Mouse (Mus musculus) cortical plate, adult 2 months (tissue): ENCODE data around the gene Catsperz. TPM values are rescaled to one million over a fixed set of nuclear protein-coding genes. Genes with fewer than 3 reads are reported as not detected.

Source experiments
- H3K27ac ChIP-seq: fragments of 200-500 bp; 2 replicates; pipeline ENCODE4 v1.5.1; 2012; ENCODE audit warnings: low read length, control low read depth, inconsistent platforms; ENCODE audit not compliant: insufficient read depth
- H3K4me1 ChIP-seq: fragments of 200-500 bp; 2 replicates; pipeline ENCODE4 v1.6.1; 2011; ENCODE audit warnings: low read length; ENCODE audit not compliant: control insufficient read depth, insufficient read depth
- H3K4me3 ChIP-seq: fragments of 200-500 bp; 2 replicates; pipeline ENCODE4 v1.5.1; 2011; ENCODE audit warnings: mild to moderate bottlenecking, low read length, control low read depth; ENCODE audit not compliant: insufficient read depth
- CTCF ChIP-seq: fragments of 200-500 bp; IDR thresholded peaks from 2 replicates; pipeline ENCODE4 v1.5.1; 2011; ENCODE audit warnings: mild to moderate bottlenecking, control low read depth, low read length; ENCODE audit not compliant: insufficient read depth; ENCODE audit errors: extremely low read depth
- POLR2A ChIP-seq: fragments of 200-500 bp; IDR thresholded peaks from 2 replicates; pipeline ENCODE4 v1.6.1; 2011; ENCODE audit warnings: mild to moderate bottlenecking, low read length, control low read depth; ENCODE audit not compliant: insufficient read depth; ENCODE audit errors: extremely low read depth
- polyA plus RNA-seq: library from polyadenylated mRNA; depleted of rRNA; stranded (reverse); fragments of >200 nt; gene quantifications from 2 replicates; pipeline ENCODE4 v1.2.3, GENCODE M21; 2012; rRNA removed

Catsperz gene
- 31.9 and 33.9 TPM in 2 replicates for polyA plus RNA-seq

DNA sequence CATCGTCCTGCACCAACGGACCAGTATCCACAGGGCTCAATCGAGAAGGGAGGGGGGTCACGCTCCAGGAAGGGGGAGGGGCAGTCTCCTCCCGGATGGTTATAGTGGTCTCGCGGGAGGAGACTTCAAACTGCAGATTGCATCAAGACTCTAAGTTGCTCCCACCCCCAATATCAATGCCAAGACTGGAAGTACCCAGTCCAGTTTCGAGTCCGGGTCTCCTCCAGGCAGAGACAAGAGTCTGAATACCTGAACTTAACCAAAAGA, at the start of gene Catsperz:
Gene Catsperz, minus strand, starts transcription at position 74 of the 267 bp plus-strand sequence.
- no peak within 1 kb of the TSS for H3K4me3 ChIP-seq
- no peak within 1 kb of the TSS for H3K27ac ChIP-seq
- TF ChIP-seq CTCF (no peak), POLR2A (no peak)
- peaks cover 4% of the 10 kb centered on the region; the same call in 1 of the 2 replicates for H3K4me1 ChIP-seq

DNA sequence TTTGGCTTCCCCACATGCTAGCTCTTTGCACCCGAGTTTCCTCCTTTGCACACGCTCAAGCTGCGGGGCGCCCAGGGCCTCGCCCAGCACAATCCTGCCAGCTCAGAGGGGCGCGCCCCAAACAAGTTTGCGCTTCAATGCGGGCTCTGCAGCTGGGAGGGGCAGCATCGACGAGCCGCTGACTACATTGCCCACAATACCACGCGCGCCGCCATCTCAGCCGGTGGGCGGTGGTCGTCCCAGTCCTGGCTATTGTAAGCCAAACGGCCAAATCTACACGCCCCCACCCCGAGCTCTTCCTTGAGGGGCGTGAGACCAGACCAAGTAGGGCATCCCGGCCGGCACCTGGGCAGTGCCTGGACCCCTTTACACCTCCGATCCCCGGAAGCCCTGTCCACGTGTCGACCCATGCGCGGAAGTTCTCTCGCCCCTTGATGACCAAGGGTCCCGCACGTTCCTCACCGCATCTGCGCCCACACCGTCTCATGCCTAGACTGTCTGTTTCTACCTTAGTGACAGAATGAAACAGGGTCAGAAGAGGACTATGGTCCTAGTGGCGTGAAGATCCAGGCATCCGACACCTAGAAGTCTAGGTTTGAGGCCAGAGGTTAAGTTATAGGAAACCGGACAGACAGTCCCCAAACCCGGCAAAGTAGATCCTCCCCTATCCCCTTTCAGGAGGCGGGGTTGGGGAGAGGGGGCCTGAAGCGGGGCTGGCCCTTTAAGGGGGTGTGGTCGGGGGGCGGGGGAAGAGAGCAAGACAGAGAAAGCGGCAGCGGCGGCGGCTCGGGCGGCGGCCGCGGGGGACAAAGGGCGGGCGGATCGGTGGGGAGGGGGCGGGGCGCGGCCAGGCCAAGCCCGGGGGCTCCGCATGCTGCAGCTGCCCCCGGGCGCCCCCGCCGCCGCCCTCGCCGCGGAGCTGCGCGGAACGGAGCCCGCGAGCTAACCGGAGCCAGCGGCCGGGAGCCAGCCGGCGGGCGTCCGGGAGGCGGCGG, 49.3 kb upstream of the Catsperz start, which contains the start of gene Ppp1r14b:
Gene Ppp1r14b, plus strand, starts transcription at position 758 of the 995 bp plus-strand sequence.
- Histone ChIP-seq H3K4me1 (peaks cover 5% of the 10 kb centered on the region; the same call in 1 of the 2 replicates), H3K27ac (0 out of 2 replicates have a peak within 1 kb of the TSS, but pooled peaks have one; percentile 4), H3K4me3 (peak within 1 kb of the TSS; percentile 77)
- no peak for TF ChIP-seq CTCF
- no peak for TF ChIP-seq POLR2A

DNA sequence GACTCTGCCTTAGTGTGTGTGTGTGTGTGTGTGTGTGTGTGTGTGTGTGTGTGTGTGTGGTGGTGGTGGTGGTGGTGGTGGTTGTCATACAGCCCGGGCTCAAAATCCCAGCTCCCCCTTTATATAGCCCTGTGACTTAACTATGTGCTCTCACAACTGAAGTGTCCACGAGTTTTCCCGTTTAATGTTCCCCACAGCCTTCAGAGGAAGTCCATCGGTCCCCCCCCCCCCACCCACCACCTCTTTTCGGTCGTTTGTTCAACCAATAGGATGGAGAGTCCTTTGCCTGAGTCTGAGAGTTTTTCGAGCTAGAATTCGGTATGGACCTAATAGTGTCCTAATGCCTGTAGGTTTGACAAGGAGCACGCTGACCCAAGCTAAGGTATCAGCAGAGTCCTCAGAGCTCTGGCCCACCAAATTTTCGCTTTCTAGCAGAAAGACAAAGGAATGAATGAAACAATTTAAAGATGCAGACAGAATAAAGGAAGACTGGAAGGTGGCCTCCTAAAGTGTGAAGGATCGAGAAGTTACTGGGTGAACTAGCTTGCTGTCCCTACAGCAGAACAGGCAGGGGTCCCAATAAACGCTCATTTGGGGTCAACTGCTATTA, 48.5 kb upstream of the Catsperz start:
- TF ChIP-seq POLR2A (no peak), CTCF (no peak)
- H3K4me1 ChIP-seq = peaks cover 3% of the 10 kb centered on the region; the same call in 1 of the 2 replicates
- H3K4me3 ChIP-seq = no peak overlapping the region; the same call in 1 of the 2 replicates
- H3K27ac ChIP-seq = no peak overlapping the region

DNA sequence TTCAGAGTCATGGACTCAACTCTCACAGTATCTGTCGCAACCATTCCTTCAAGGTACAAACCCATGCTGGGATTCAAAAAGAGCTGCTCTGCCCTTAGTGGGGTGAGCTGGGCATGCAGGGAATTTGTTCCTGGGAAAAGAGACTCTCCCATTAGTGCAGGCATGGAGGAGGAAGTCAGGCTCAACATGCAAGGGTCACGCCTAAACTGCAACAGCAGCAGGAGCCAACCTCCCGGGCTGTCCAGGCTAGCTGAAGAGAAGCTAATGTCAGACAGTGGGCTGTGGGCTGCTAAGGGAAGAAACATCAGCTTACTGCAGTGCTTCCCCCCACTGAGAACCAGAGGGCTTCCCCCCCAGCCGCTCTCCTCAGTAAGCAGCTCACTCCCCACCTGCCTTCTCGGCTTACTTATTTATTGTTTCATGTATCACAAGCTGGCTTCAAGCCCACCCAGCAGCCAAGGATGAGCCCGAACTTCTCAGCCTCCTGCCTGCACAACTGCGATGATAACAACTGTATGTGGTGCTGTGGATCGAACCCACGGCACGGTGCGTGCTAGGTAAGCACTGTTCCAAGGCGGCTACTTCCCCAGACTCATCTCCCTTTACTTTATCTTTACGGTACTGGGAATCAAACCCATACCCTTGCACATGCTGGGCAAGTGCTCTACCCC, 47.2 kb upstream of the Catsperz start:
- Histone ChIP-seq H3K4me1 (peaks cover 3% of the 10 kb centered on the region; the same call in 1 of the 2 replicates), H3K4me3 (no peak overlapping the region), H3K27ac (no peak overlapping the region)
- TF ChIP-seq CTCF = no peak
- no peak for TF ChIP-seq POLR2A

DNA sequence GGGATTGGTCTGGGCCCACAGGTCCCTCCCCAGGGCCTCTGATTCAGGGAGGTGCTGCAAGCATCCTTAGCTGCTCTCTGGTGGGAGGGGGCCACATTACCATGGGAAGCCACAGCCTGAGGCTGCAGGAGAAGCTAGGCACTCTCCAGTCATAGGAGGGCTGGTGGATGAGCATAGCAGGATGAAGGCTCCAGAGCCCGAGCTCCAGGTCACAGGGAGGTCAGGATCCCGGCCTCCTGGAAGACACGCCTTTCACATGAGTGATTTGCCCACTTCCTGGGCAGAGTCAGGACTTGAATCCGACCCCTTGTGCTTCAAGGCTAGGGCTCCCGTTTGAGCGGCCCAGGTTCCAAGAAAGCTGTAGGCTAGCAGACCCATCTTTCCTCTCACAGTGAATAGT, 46.5 kb upstream of the Catsperz start:
- Histone ChIP-seq H3K4me3 (no peak overlapping the region), H3K4me1 (peaks cover 2% of the 10 kb centered on the region; the same call in 1 of the 2 replicates), H3K27ac (no peak overlapping the region)
- no peak for TF ChIP-seq CTCF
- no peak for TF ChIP-seq POLR2A

DNA sequence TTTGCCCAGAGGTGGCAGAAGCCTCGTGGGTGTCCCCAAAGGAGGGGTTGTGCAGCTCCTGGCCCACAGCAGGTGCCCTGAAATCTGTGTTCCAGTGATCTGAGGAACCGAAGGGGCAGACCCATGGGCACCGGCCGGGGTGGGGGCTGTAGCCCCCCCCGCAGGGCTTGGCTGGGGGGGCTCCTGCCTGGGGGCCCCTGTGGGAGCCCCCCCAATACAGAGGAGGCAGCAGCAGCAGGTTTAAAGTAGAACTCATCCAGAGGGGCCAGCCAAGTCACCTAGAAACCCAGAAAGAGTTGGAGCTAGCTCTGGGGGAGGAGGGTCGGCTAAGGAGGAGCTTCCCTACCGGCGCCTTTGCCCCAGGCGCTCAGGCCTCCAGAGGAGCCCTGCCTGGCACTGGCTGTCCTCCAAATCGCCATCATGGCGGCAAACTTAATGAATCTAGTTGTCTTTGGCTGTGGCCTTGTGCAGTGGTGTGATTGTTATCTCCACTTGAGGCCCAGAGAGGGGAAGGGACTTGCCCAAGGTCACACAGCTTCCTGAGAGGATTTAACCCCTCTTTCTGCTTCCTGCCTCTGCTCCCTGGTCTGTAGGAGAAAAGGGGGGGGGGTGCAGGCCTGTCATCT, 45.4 kb upstream of the Catsperz start:
- H3K4me3 ChIP-seq = no peak overlapping the region; the same call in 1 of the 2 replicates
- no peaks in the 10 kb centered on the region for H3K4me1 ChIP-seq
- TF ChIP-seq POLR2A = no peak
- TF ChIP-seq CTCF = no peak
- H3K27ac ChIP-seq = no peak overlapping the region

DNA sequence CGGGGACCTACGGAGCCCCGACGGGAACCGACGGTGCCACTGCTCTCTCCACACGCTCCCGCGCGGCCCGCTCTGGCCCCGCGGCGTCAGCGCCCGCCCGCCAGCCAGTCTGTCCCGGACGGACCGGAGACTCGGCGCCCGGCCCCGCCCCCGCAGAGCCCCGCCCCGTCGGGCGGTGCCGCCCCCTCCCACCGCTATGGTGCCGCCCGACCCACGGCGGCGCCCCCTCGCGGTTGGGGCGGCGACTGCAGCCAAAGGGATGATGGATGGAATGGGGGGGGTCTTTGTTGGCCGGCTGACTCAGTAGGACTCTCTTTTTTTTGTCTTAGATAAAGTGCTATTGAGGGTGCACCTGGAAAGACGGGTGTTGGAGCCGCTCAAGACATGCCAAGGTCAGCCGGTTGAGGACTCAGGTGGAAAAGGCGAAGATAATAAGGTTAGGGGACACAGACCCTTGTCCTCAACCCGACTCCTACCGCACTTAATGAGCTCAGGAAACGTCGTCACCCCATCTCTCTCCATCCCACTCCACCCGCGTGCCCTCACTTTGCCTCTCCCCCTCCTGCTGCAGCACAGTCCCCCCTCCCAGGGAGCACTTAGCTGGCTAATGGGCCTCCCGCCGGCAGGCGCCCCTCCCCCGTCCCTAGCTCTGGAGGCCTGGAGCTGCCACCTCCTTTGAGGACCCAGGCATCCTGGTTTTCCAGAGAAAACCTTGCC, 44.6 kb upstream of the Catsperz start:
- no peaks in the 10 kb centered on the region for H3K4me1 ChIP-seq
- TF ChIP-seq POLR2A (no peak), CTCF (0 out of 2 replicates have a peak, but pooled peaks have one; percentile 7)
- peak overlapping the region; percentile 19 for H3K4me3 ChIP-seq
- no peak overlapping the region for H3K27ac ChIP-seq

DNA sequence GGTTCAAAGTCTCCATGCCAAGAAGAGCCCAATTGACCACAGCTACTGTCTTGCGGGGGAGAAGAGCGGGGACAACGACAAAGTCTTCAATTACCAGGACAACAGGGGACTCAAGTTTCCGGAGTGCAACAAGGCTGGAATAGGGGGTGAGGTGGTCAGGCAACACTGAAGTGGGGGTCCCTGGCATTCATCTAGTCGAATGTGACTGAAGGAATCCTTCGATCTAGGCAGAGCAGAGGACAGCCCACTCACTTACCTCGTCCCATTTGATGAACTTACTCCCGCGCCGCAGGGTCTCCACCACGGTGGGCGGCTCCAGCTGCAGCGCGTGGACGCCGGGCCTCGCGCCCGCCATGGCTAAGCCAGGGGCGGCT, 44.1 kb upstream of the Catsperz start:
- no peak for TF ChIP-seq POLR2A
- no peak for TF ChIP-seq CTCF
- no peaks in the 10 kb centered on the region for H3K4me1 ChIP-seq
- H3K27ac ChIP-seq = no peak overlapping the region
- H3K4me3 ChIP-seq = peak overlapping the region; percentile 19
